Mouse (Mus musculus) erythroblast, adult 5-6 weeks (primary cell): ENCODE measurements around the gene Aimp2. TPM values are rescaled to one million over a fixed set of nuclear protein-coding genes. Genes with fewer than 3 reads are reported as not detected.

Experiments used
- ATAC-seq: replicated peaks from 2 replicates; pipeline ENCODE4 v1.8.0; 2016; ENCODE audit warnings: moderate number of reproducible peaks, mild to moderate bottlenecking, moderate TSS enrichment, inconsistent platforms; ENCODE audit not compliant: poor library complexity, low FRiP score, severe bottlenecking
- total RNA-seq, 2 experiments: library from RNA; stranded (forward) in 1 of 2; stranded (reverse) in 1 of 2; fragments of 150-400 nt in 1 of 2; fragments of 200-764, 138-1000 nt in 1 of 2; gene quantifications; 2 replicates each; pipeline versions ENCODE4 v1.2.3 to v1.2.4; 2015 to 2017; ENCODE audit warnings: low replicate concordance in 2 of 2

Gene Aimp2
- total RNA-seq (2015; ENCODE audit: low replicate concordance) = 15.7 and 20.4 TPM in 2 replicates
- total RNA-seq (2017; ENCODE audit: low replicate concordance) = 14.6 and 25.8 TPM in 2 replicates

GRCm38 (mm10) chr5:143909417-143910400, at the start of gene Aimp2, which contains the start of gene Pms2:
TSS of gene Aimp2 (minus strand) at chr5:143909847.
TSS of gene Pms2 (plus strand) at chr5:143909964.
- ATAC-seq = peak; percentile 89

DNA sequence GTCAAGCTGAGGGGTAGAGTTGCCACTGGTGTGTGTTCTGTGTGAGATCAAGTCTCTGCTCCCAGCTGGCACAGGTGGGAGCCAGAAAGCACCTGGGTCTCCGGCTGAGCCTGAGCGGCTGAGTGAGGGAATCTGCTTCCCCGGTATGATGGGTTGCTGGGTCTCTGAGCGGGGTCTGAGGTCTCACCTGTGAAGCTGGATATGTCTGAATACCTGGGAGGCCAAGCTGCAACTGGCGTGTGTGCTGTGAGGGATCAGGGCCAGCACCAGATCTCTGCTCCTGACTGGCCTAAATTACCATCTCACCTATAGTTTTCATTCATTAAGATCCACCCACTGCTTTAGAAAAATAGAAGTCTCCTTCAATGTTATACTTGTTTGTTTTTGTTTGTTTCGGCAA, 47.5 kb upstream of the Aimp2 start:
- ATAC-seq = no peak

- no peak for ATAC-seq
These were observed 40.4 kb upstream of the Aimp2 start for GRCm38 (mm10) chr5:143950016-143950415.

DNA sequence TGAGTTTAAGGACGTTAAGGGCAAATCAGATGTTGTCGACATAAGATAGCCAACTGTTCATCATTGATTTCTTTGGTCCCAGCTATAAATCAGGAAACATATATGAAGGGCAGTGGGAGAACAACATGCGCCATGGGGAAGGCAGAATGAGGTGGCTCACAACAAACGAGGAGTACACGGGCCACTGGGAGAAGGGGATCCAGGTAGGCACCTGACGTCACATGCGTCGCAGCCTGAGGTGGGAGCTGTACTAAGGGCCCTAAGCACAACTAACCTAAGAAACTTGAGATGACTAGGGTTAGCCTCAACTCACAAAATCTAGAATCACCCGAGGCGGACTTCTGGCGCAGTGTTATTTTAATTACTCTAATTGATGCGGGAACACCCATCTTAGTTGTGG, 38.7 kb upstream of the Aimp2 start:
- no peak for ATAC-seq

DNA sequence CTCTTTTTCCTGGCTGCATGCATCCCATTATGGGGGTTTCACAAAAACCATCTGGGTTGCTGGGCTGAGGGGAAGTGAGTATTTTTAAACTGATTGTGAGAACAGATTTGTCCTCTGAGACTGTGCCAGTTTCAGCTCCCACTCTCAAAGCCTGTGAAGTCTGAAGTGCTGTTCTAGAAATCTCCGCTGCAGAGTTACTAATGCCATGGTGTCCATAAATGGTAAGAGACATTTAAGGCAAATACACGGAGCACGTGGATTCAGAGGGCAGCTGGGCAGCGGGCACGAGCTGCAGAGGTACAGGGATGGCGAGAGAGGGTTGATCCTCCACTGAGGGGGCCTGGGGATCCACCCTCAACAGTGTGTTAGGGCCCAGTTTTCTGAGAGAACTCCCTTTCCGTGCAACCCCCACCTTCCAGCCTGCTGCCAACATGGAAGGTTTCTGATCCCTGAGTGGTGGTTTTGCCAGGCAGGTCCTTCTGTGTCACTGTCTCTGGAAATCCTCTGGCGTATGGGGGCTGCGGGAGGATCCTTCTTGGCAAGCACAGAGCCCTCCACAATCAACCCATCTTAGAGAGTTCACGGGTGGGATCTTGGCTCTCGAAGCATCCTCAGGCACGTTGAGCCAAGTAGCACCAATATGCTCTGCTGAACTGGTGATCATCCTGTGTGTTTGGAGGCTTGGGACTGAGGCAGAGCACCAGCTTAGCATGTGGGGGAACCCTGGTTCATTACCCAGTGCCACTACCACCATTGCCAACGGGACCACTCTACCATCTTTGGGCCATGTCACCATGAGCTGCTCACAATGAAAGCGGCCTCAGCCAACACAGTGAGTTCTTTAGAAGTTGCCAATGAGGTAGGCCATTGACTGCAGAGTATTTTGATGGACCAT, 33.8 kb upstream of the Aimp2 start:
- ATAC-seq = no peak

DNA sequence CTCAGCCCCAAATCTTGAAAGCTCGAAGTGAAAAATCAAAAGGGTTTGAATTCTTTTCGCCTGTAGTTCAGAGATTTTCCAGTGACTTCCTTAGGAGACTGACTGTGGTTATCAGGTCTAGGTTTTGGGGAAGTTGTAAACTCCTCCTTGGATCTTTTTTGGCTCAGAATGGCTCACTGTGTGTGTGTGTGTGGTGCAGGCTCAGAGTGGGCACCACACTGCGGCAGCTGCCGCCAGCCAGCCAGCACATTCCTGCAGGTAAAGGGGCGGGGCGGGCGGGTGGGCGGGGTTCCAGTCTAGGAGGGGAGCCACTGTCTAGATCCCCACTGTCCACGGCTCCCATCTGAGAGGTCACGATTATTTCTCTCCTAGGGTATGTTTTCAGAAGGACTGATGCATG, 31.9 kb upstream of the Aimp2 start:
- ATAC-seq = no peak

- ATAC-seq = no peak
These were observed 26.5 kb upstream of the Aimp2 start for GRCm38 (mm10) chr5:143936156-143936555.

DNA sequence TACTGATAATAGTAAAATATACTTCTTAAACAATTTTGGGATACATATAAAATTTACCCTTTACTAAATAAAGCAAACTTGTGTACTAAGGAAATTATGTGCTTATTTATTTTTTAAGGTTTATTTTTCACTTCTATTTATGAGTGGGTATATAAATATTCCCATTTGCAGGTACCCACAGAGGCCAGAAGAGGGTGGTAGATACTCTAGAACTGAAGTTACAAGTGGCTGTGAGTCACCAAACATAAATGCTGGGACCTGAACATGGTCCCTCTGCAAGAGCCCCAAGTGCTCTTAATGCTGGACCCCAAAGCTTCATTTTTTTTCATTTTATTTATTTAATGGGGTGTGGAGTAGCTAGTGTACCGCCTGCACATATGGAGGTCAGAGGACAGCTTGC, 24.2 kb upstream of the Aimp2 start:
- ATAC-seq = no peak

DNA sequence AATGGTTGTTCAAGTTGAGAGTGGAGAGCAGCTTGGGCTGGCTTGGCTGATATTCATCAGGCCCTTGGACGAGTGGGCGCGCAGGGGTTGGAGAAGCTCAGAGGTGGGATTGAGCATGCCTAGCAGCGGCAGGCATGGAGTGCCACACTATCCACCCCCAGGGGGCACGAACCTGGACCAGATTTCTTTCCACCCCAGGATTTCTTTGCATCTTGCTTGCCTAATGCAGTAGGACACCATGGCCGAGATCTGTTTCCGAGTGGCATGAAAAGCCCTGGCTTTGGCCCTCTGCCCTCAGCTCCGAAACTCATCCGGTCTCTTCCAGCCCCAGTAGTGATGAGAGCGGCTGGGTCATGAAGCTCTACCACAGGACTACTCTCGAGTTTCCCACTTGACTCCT, 23.8 kb upstream of the Aimp2 start:
- no peak for ATAC-seq

DNA sequence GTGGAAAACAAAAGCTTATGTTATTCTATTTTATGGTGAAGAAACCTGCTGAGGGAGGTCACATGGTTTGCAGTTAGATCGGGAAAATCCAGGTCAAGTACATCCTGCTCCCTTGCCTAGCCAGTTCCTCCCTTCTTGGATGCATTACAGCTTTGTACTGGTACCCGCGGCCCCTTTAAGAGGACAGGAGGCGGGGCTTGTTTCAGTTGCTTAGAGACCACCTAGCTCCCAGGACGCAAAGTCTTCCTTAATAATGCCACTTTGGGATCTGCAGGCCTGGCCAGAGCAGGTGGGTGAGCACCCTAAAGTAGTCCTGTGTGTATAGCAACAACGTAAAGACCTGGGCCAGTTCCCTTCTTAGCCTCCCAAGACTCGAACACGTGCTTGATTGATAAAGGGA, 23.2 kb upstream of the Aimp2 start, which contains the start of gene Rsph10b:
Gene Rsph10b, plus strand, starts transcription at position 205 of the 400 bp plus-strand sequence.
- ATAC-seq = no peak

- ATAC-seq = no peak
These were observed 22.4 kb upstream of the Aimp2 start for GRCm38 (mm10) chr5:143931863-143932580.

DNA sequence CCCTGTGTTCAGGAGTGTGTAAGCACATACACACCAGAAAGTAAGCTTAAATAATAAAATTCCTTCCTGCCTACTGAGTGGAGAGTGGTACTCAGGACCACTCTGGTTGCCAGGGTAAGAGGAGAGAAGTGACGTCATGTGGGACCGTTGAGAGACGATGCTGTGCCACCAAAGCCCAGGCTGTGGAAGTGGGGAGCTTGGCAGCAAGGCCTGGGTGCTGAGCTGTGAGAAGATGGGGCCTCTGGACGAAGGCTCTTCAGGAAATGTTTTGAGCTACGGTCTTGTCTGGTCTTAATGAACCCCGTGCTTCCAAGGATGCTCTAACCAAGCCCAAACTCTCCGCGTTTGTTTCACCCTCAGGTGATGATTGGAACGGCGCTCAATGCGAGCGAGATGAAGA, 21.0 kb upstream of the Aimp2 start:
- ATAC-seq = no peak

- ATAC-seq = no peak
These were observed 19.6 kb upstream of the Aimp2 start for GRCm38 (mm10) chr5:143929291-143929690.

DNA sequence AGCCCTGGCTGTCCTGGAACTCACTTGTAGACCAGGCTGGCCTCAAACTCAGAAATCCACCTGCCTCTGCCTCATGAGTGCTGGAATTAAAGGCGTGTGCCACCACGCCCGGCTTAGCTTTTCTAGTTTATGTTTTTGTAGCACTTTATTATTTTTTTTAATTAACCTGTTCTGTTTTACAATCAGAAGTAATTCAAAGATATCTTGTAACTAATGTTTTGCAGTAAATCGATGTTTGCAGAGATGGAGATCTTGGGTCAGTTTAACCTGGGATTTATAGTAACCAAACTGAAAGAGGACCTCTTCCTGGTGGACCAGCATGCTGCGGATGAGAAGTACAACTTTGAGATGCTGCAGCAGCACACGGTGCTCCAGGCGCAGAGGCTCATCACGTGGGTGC, 18.2 kb upstream of the Aimp2 start, which contains the start of gene Gm42421:
Gene Gm42421, plus strand, starts transcription at position 301 of the 400 bp plus-strand sequence.
- no peak for ATAC-seq

GRCm38 (mm10) chr5:143924781-143925452, 15.3 kb upstream of the Aimp2 start:
- peak; percentile 98 for ATAC-seq

- ATAC-seq = no peak
These were observed 8.5 kb upstream of the Aimp2 start for GRCm38 (mm10) chr5:143918120-143918519.

DNA sequence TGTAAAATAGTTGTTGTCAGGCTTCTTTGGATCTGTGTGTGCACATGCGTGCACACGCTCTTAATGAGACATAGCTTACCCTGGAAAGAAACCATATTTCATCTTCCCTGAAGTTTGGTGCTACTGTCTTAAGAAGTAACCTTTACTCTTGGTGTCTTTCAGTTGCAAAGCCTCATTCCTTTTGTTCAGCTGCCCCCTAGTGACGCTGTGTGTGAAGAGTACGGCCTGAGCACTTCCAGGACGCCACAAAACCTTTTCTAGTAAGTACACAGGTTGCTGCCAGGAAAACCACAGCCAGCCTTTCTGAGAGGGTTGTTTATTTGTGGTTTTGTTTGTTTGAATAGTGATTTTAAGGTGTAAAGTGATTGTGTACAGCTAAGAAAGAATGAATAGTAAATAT, 7.8 kb upstream of the Aimp2 start:
- peak; percentile 89 for ATAC-seq

- ATAC-seq = no peak
These were observed 6.6 kb upstream of the Aimp2 start for GRCm38 (mm10) chr5:143916221-143916620.

DNA sequence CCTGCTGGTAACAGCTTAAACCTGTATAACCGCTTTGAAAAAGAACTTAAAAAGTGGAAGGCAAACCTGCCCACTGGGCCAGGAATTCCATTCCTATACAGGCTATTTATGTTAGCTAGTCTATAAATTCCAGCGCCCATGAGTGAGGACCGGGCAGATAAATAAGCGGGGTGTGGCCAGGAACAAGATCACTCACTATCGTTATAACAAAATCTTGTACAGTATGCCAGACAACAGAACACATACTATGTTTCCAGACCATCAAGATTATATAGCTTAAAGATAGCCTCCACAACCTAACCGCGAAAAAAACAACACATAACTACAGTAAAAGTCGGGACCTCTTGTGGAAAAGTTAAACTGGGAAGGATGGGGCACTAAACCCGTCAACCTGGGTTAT, 721 bp downstream of the Aimp2 start:
- ATAC-seq = peak; percentile 40
